Mouse (Mus musculus) liver, embryonic 15.5 days (tissue): ENCODE data around the gene Gripap1. TPM values are rescaled to one million over a fixed set of nuclear protein-coding genes. Genes with fewer than 3 reads are reported as not detected.
A peak's percentile ranks its signal among the peaks of the same experiment; 100 is the strongest.

Source experiments
- ATAC-seq: fragments of 200-750 bp; cut with Nextera tagmentation; 2 replicates; pipeline ENCODE4 v1.8.0; 2017; ENCODE audit warnings: moderate number of reproducible peaks, mild to moderate bottlenecking, moderate library complexity; ENCODE audit not compliant: insufficient read depth
- H3K27ac ChIP-seq: fragments of 300-500 bp; sonication (generic); replicated peaks from 2 replicates; pipeline ENCODE4 v1.5.1; 2015; ENCODE audit warnings: mild to moderate bottlenecking, inconsistent platforms
- H3K27me3 ChIP-seq: fragments of 300-500 bp; sonication (generic); 2 replicates; pipeline ENCODE4 v1.6.1; 2015; ENCODE audit warnings: mild to moderate bottlenecking, inconsistent platforms
- H3K36me3 ChIP-seq: fragments of 300-500 bp; sonication (generic); replicated peaks from 2 replicates; pipeline ENCODE4 v1.6.1; 2015; ENCODE audit warnings: moderate library complexity, mild to moderate bottlenecking, inconsistent platforms
- H3K4me1 ChIP-seq: fragments of 300-500 bp; sonication (generic); replicated peaks from 2 replicates; pipeline ENCODE4 v1.6.1; 2015; ENCODE audit warnings: inconsistent platforms
- H3K4me2 ChIP-seq: fragments of 300-500 bp; sonication (generic); 2 replicates; pipeline ENCODE4 v1.6.1; 2015; ENCODE audit warnings: moderate library complexity, mild to moderate bottlenecking, inconsistent platforms
- H3K4me3 ChIP-seq: fragments of 300-500 bp; sonication (generic); replicated peaks from 2 replicates; pipeline ENCODE4 v1.5.1; 2015; ENCODE audit warnings: mild to moderate bottlenecking, inconsistent platforms
- H3K9ac ChIP-seq: fragments of 300-500 bp; sonication (generic); 2 replicates; pipeline ENCODE4 v1.6.1; 2015; ENCODE audit warnings: moderate library complexity, mild to moderate bottlenecking, inconsistent platforms
- H3K9me3 ChIP-seq: fragments of 300-500 bp; sonication (generic); replicated peaks from 2 replicates; pipeline ENCODE4 v1.6.1; 2016; ENCODE audit warnings: inconsistent platforms
- WGBS: fragments of 180-500 bp; shearing (Covaris S2); methylation state at CpG from one replicate; pipeline ENCODE4 v1.1.7; 2015; ENCODE audit warnings: mixed read lengths; ENCODE audit not compliant: insufficient replicate concordance; 5-methylcytosine and 5-hydroxymethylcytosine counted together
- polyA plus RNA-seq: library from polyadenylated mRNA; unstranded; fragments of >200 nt; fragmentation: Nextera tagmentation; extraction: Ambion mirVana; gene quantifications from 2 replicates; pipeline ENCODE4 v1.2.1, GENCODE M21; 2015

Gripap1 gene
- polyA plus RNA-seq, 1 experiment from 2014 or later, result 25.5 TPM

- Histone ChIP-seq H3K27ac (peak overlapping the region; percentile 80; the same call in 1 of the 2 replicates), H3K4me2 (peak overlapping the region; percentile 81), H3K4me3 (peak overlapping the region; percentile 72), H3K9me3 (no peaks in the 10 kb centered on the region), H3K27me3 (no peaks in the 10 kb centered on the region), H3K36me3 (peaks cover 17% of the 10 kb centered on the region; the same call in 1 of the 2 replicates), H3K4me1 (peaks cover 42% of the 10 kb centered on the region), H3K9ac (peak overlapping the region; percentile 67; the same call in 1 of the 2 replicates)
- 10% methylated on average over 21 of the region's 22 CpGs for WGBS
- no peak for ATAC-seq
Measured at GRCm38 (mm10) chrX:7763631-7764393, 25.8 kb upstream of the Gripap1 start.

GRCm38 (mm10) chrX:7764657-7765280 lies 24.8 kb upstream of the Gripap1 start:
- H3K9ac ChIP-seq, result no peak overlapping the region
- WGBS, result 31% methylated on average over 9 of the region's 9 CpGs
- H3K9me3 ChIP-seq, result no peaks in the 10 kb centered on the region
- H3K36me3 ChIP-seq, result peaks cover 22% of the 10 kb centered on the region; the same call in 1 of the 2 replicates
- peaks cover 52% of the 10 kb centered on the region for H3K4me1 ChIP-seq
- peak overlapping the region; percentile 72 for H3K4me3 ChIP-seq
- H3K4me2 ChIP-seq, result peak overlapping the region; percentile 81
- H3K27me3 ChIP-seq, result no peaks in the 10 kb centered on the region
- ATAC-seq, result no peak
- H3K27ac ChIP-seq, result peak overlapping the region; percentile 80; the same call in 1 of the 2 replicates

GRCm38 (mm10) chrX:7765281-7765670 lies 24.3 kb upstream of the Gripap1 start:
- no peak for ATAC-seq
- Histone ChIP-seq H3K36me3 (peaks cover 22% of the 10 kb centered on the region; the same call in 1 of the 2 replicates), H3K4me3 (peak overlapping the region; percentile 72), H3K27me3 (no peaks in the 10 kb centered on the region), H3K4me2 (peak overlapping the region; percentile 81), H3K9me3 (no peaks in the 10 kb centered on the region), H3K9ac (no peak overlapping the region), H3K27ac (0 out of 2 replicates have a peak overlapping the region, but pooled peaks have one; percentile 51), H3K4me1 (peaks cover 55% of the 10 kb centered on the region)
- WGBS, result 24% methylated on average over 13 of the region's 13 CpGs

GRCm38 (mm10) chrX:7765764-7766163 lies 23.8 kb upstream of the Gripap1 start:
- peak overlapping the region; percentile 81 for H3K4me2 ChIP-seq
- no peaks in the 10 kb centered on the region for H3K9me3 ChIP-seq
- ATAC-seq, result peak; percentile 35
- peaks cover 24% of the 10 kb centered on the region; the same call in 1 of the 2 replicates for H3K36me3 ChIP-seq
- peak overlapping the region; percentile 51 for H3K27ac ChIP-seq
- H3K9ac ChIP-seq, result no peak overlapping the region
- H3K27me3 ChIP-seq, result no peaks in the 10 kb centered on the region
- H3K4me1 ChIP-seq, result peaks cover 55% of the 10 kb centered on the region
- WGBS, result 9% methylated on average over 11 of the region's 11 CpGs
- H3K4me3 ChIP-seq, result peak overlapping the region; percentile 72

GRCm38 (mm10) chrX:7769302-7770017 lies 20.1 kb upstream of the Gripap1 start:
- Histone ChIP-seq H3K9ac (no peak overlapping the region), H3K27me3 (no peaks in the 10 kb centered on the region), H3K4me2 (peak overlapping the region; percentile 13; the same call in 1 of the 2 replicates), H3K27ac (peak overlapping the region; percentile 72), H3K36me3 (peaks cover 43% of the 10 kb centered on the region), H3K9me3 (no peaks in the 10 kb centered on the region), H3K4me3 (no peak overlapping the region), H3K4me1 (peaks cover 36% of the 10 kb centered on the region)
- WGBS, result 38% methylated on average over 7 of the region's 7 CpGs
- ATAC-seq, result peak; percentile 42

- H3K4me1 ChIP-seq, result peaks cover 22% of the 10 kb centered on the region
- H3K4me2 ChIP-seq, result no peak overlapping the region
- H3K27ac ChIP-seq, result no peak overlapping the region
- no peak for ATAC-seq
- 35% methylated on average over 2 of the region's 2 CpGs for WGBS
- no peaks in the 10 kb centered on the region for H3K9me3 ChIP-seq
- no peak overlapping the region for H3K9ac ChIP-seq
- H3K36me3 ChIP-seq, result peaks cover 30% of the 10 kb centered on the region
- no peak overlapping the region for H3K4me3 ChIP-seq
- no peaks in the 10 kb centered on the region for H3K27me3 ChIP-seq
Measured at GRCm38 (mm10) chrX:7772766-7773165, 16.8 kb upstream of the Gripap1 start.

- ATAC-seq, result no peak
- Histone ChIP-seq H3K4me3 (no peak overlapping the region), H3K4me1 (peaks cover 28% of the 10 kb centered on the region), H3K27me3 (no peaks in the 10 kb centered on the region), H3K9me3 (no peaks in the 10 kb centered on the region), H3K9ac (no peak overlapping the region), H3K36me3 (peaks cover 20% of the 10 kb centered on the region), H3K4me2 (no peak overlapping the region), H3K27ac (0 out of 2 replicates have a peak overlapping the region, but pooled peaks have one; percentile 94)
- 61% methylated on average over 9 of the region's 9 CpGs for WGBS
Measured at GRCm38 (mm10) chrX:7775501-7776205, 13.9 kb upstream of the Gripap1 start.

DNA sequence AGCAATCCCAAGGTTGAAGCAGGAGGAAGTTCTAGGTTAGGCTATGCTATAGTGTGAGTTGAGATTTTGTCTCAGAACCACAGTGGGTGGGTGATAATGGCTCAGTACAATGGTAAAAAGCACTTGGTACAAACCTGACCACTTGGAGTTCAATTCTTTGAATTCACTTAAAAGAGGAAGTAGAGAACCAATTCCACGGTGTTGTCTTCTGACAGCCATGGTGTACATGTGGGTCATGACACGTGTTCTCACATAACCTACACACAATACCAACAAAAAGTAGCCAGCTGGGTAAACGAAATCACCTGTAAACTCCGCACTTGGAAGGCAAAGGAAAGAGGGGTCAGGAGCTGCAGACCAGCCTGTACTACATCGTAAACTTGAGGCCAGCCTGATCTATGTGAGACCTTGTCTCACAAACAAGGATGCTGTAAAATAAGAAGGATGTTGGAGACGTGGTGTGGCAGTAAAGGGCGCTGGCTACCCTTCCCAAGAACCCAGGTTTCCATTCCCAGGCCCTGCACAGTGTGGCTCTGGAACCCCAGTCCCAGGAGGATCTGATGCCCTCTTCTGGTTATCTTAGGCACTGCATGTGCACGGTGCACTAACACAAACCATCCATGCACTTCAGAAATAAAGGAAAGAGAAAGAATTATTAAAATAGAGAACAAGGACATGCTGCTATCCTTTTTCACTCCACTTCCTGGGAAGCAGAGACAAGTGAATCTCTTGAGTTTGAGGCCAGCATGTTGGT lies 13.1 kb upstream of the Gripap1 start:
- WGBS, result 34% methylated on average over 8 of the region's 8 CpGs
- Histone ChIP-seq H3K4me1 (peaks cover 32% of the 10 kb centered on the region), H3K4me2 (no peak overlapping the region), H3K36me3 (peaks cover 12% of the 10 kb centered on the region), H3K4me3 (no peak overlapping the region), H3K27me3 (no peaks in the 10 kb centered on the region), H3K9me3 (no peaks in the 10 kb centered on the region), H3K27ac (peak overlapping the region; percentile 94), H3K9ac (no peak overlapping the region)
- ATAC-seq, result peak; percentile 38; the same call in 1 of the 2 replicates

DNA sequence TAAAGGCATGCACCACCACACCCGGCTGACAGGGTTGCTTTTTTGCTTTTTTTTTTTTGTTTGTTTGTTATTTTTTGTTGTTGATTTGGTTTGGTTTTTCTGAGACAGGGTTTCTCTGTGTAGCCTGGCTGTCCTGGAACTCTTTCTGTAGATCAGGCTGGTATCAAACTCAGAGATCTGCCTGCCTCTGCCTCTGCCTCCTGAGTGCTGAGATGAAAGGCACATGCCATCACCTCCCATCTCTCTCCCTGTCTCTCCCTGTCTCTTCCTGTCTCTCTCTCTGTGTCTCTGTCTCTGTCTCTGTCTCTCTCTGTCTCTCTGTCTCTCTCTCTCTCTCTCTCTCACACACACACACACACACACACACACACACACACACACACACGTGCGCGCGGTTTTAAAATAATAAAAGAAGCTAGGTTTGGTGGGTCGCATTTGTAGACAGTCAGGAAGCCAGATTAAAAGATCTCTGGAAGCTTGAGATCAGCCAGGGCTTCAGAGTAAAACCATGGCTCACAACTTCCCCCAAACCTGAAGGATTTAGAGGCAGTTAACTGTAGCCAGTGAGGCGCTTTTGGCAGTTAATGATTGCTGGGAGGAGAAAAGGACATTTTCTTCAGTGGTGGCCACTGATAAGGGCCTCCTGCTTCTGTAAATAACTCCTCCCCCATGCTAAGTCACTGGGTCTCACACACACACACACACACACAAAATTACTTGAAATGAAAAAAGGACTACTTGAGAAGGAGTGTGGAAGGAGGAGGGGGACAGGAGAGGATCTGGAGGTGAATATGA lies 10.9 kb upstream of the Gripap1 start:
- H3K36me3 ChIP-seq, result peaks cover 3% of the 10 kb centered on the region; the same call in 1 of the 2 replicates
- no peak overlapping the region for H3K9ac ChIP-seq
- peak overlapping the region; percentile 94 for H3K27ac ChIP-seq
- peak; percentile 91 for ATAC-seq
- no peaks in the 10 kb centered on the region for H3K27me3 ChIP-seq
- no peaks in the 10 kb centered on the region for H3K9me3 ChIP-seq
- 0 out of 2 replicates have a peak overlapping the region, but pooled peaks have one; percentile 10 for H3K4me3 ChIP-seq
- 21% methylated on average over 7 of the region's 7 CpGs for WGBS
- peak overlapping the region; percentile 56 for H3K4me2 ChIP-seq
- peaks cover 32% of the 10 kb centered on the region for H3K4me1 ChIP-seq
